Mouse (Mus musculus) spleen, adult 2 months (tissue): Measurements from ENCODE around the gene Agfg1.

Source experiments
- CTCF ChIP-seq: fragments of 200-500 bp; IDR thresholded peaks from 2 replicates; pipeline ENCODE4 v1.5.1; 2011; ENCODE audit warnings: mild to moderate bottlenecking, inconsistent platforms; ENCODE audit not compliant: insufficient read depth, insufficient read length, insufficient replicate concordance; ENCODE audit errors: extremely low read depth
- POLR2A ChIP-seq: fragments of 200-500 bp; IDR thresholded peaks from 2 replicates; pipeline ENCODE4 v1.6.1; 2011; ENCODE audit warnings: low read depth, low read length, inconsistent platforms

GRCm38 (mm10) chr1:82825256-82825655, 14.0 kb upstream of the Agfg1 start:
- TF ChIP-seq CTCF (no peak), POLR2A (no peak)
